Comparison of ENCODE assay signal across 27 mouse cellular contexts in genomic region chr5:98876056-98876455, GRCm38 (mm10). TPM values are rescaled to one million over a fixed set of nuclear protein-coding genes. Genes with fewer than 3 reads are reported as not detected.
DNase-seq lines count a peak whose midpoint lies in the region; ATAC-seq lines count a peak whose summit lies in the region.
"Had no signal": no experiment of that assay in that cellular context is flagged by ENCODE, and none has a peak within 500 bp of the region (broad histone marks: within the 10 kb centered on the region; RNA-seq: fewer than 3 reads in every experiment).

No protein-coding gene starts in this region.

- no peak overlapping the region for H3K4me2 ChIP-seq in hindbrain, embryonic 14.5 days (replicated peaks)
- no peak overlapping the region for H3K4me2 ChIP-seq in embryonic facial prominence, embryonic 11.5 days (ENCODE audit: low read depth, low read length)
- H3K4me2 ChIP-seq: heart, embryonic 12.5 days; kidney, embryonic 15.5 days; liver, embryonic 12.5 days; midbrain, embryonic 13.5 days had no signal

- H3K27ac ChIP-seq in hindbrain, embryonic 10.5 days, result no peak overlapping the region
- no peak overlapping the region for H3K27ac ChIP-seq in hindbrain, embryonic 14.5 days
- H3K27ac ChIP-seq in embryonic facial prominence, embryonic 11.5 days (replicated peaks; ENCODE audit: low read depth, low read length), result no peak overlapping the region
- H3K27ac ChIP-seq in limb, embryonic 10.5 days, result no peak overlapping the region
- H3K27ac ChIP-seq: kidney, embryonic 15.5 days; liver, embryonic 12.5 days; midbrain, embryonic 13.5 days had no signal

- ATAC-seq in hindbrain, embryonic 14.5 days (ENCODE audit: low FRiP score), result no peak
- ATAC-seq in embryonic facial prominence, embryonic 11.5 days (replicated peaks; ENCODE audit: insufficient number of reproducible peaks, low FRiP score, low TSS enrichment, low read depth), result peak; percentile 59; the same call in 1 of the 2 replicates
- ATAC-seq in granulocyte monocyte progenitor cell, adult 5-6 weeks (replicated peaks; ENCODE audit: poor library complexity, severe bottlenecking), result no peak
- ATAC-seq: liver, embryonic 12.5 days; midbrain, embryonic 13.5 days; Patski had no signal

- H3K4me3 ChIP-seq in hindbrain, embryonic 10.5 days, result no peak overlapping the region
- H3K4me3 ChIP-seq in hindbrain, embryonic 14.5 days (replicated peaks; ENCODE audit: low read length), result no peak overlapping the region
- H3K4me3 ChIP-seq in embryonic facial prominence, embryonic 11.5 days (ENCODE audit: low read depth, low read length), result no peak overlapping the region
- no peak overlapping the region for H3K4me3 ChIP-seq in limb, embryonic 10.5 days
- H3K4me3 ChIP-seq: heart, embryonic 12.5 days; kidney, embryonic 15.5 days; liver, embryonic 12.5 days; midbrain, embryonic 13.5 days had no signal

- DNase-seq in hindbrain, embryonic 10.5 days (ENCODE audit: low spot score), result peak; percentile 17
- no peak for DNase-seq in hindbrain, embryonic 14.5 days (ENCODE audit: low spot score)
- peak; percentile 74 for DNase-seq in embryonic facial prominence, embryonic 11.5 days (ENCODE audit: low spot score)
- peak; percentile 36 for DNase-seq in limb, embryonic 10.5 days (ENCODE audit: low spot score)
- DNase-seq in mesoderm, embryonic 11.5 days (ENCODE audit: low read depth, low spot score), result peak; percentile 30
- DNase-seq in adrenal gland, postnatal 10 days, result no peak
- no peak for DNase-seq in cerebellum, postnatal 4 days (ENCODE audit: low spot score in 2 of 2)
- DNase-seq: adrenal gland, postnatal 14 days; cerebellum, adult 2 months; cerebellum, postnatal 25 days; gastrocnemius, postnatal 14 days; heart, adult 18-20 months; heart, postnatal 10 days; kidney, adult 11 months; kidney, postnatal 4 days; lung, adult 18-20 months; right cerebral cortex, postnatal 25 days; spleen, adult 18-20 months had no signal

- WGBS in hindbrain, embryonic 10.5 days, result 52% methylated on average over 5 of the region's 5 CpGs
- WGBS in hindbrain, embryonic 14.5 days, result 71% methylated on average over 5 of the region's 5 CpGs
- 17% methylated on average over 5 of the region's 5 CpGs for WGBS in embryonic facial prominence, embryonic 11.5 days
- WGBS in limb, embryonic 10.5 days, result 32% methylated on average over 5 of the region's 5 CpGs

- H3K27me3 ChIP-seq in hindbrain, embryonic 10.5 days (ENCODE audit: insufficient read depth, poor library complexity, severe bottlenecking), result no peaks in the 10 kb centered on the region
- H3K27me3 ChIP-seq in hindbrain, embryonic 14.5 days (ENCODE audit: control insufficient read depth, insufficient read depth, low read length), result no peaks in the 10 kb centered on the region
- no peaks in the 10 kb centered on the region; the same call in 1 of the 2 replicates for H3K27me3 ChIP-seq in embryonic facial prominence, embryonic 11.5 days (ENCODE audit: control insufficient read depth, insufficient read depth, low read length)
- H3K27me3 ChIP-seq in limb, embryonic 10.5 days (ENCODE audit: low read depth, poor library complexity, severe bottlenecking), result no peaks in the 10 kb centered on the region
- H3K27me3 ChIP-seq: heart, embryonic 12.5 days; kidney, embryonic 15.5 days; liver, embryonic 12.5 days; midbrain, embryonic 13.5 days; Patski had no signal

- no peaks in the 10 kb centered on the region for H3K4me1 ChIP-seq in hindbrain, embryonic 10.5 days (replicated peaks)
- no peaks in the 10 kb centered on the region for H3K4me1 ChIP-seq in hindbrain, embryonic 14.5 days (replicated peaks; ENCODE audit: control insufficient read depth, insufficient read depth, low read length)
- H3K4me1 ChIP-seq in embryonic facial prominence, embryonic 11.5 days (ENCODE audit: control insufficient read depth, insufficient read depth, low read length), result no peaks in the 10 kb centered on the region
- peaks cover 18% of the 10 kb centered on the region for H3K4me1 ChIP-seq in limb, embryonic 10.5 days
- H3K4me1 ChIP-seq: heart, embryonic 12.5 days; liver, embryonic 12.5 days; midbrain, embryonic 13.5 days had no signal

- no peaks in the 10 kb centered on the region for H3K9me3 ChIP-seq in hindbrain, embryonic 10.5 days
- no peaks in the 10 kb centered on the region for H3K9me3 ChIP-seq in hindbrain, embryonic 14.5 days (ENCODE audit: control insufficient read depth, low read length)
- H3K9me3 ChIP-seq in embryonic facial prominence, embryonic 11.5 days (replicated peaks; ENCODE audit: control insufficient read depth, low read length), result no peaks in the 10 kb centered on the region
- H3K9me3 ChIP-seq in limb, embryonic 10.5 days (replicated peaks), result no peaks in the 10 kb centered on the region
- H3K9me3 ChIP-seq: heart, embryonic 12.5 days; kidney, embryonic 15.5 days; liver, embryonic 12.5 days; midbrain, embryonic 13.5 days had no signal

- no peaks in the 10 kb centered on the region for H3K36me3 ChIP-seq in hindbrain, embryonic 10.5 days
- no peaks in the 10 kb centered on the region for H3K36me3 ChIP-seq in hindbrain, embryonic 14.5 days (replicated peaks; ENCODE audit: control insufficient read depth, insufficient read depth)
- H3K36me3 ChIP-seq in embryonic facial prominence, embryonic 11.5 days (replicated peaks; ENCODE audit: control insufficient read depth, insufficient read depth, low read depth, low read length), result no peaks in the 10 kb centered on the region
- no peaks in the 10 kb centered on the region for H3K36me3 ChIP-seq in limb, embryonic 10.5 days
- H3K36me3 ChIP-seq: heart, embryonic 12.5 days; kidney, embryonic 15.5 days; liver, embryonic 12.5 days; midbrain, embryonic 13.5 days had no signal

- no peak overlapping the region for H3K9ac ChIP-seq in hindbrain, embryonic 14.5 days
- no peak overlapping the region for H3K9ac ChIP-seq in embryonic facial prominence, embryonic 11.5 days (replicated peaks; ENCODE audit: low read length)
- H3K9ac ChIP-seq: heart, embryonic 12.5 days; kidney, embryonic 15.5 days; liver, embryonic 12.5 days; midbrain, embryonic 13.5 days had no signal

RNA-seq across cellular contexts. Expression of gene Bmp3, which starts 21.8 kb away (rescaled TPM):
- polyA plus RNA-seq in hindbrain, embryonic 10.5 days (2016; fragmentation: Nextera tagmentation; extraction: Ambion mirVana), result 0.63 and 0.70 TPM in 2 replicates
- 2.2 and 2.7 TPM in 2 replicates for polyA plus RNA-seq in hindbrain, embryonic 14.5 days (2014; fragmentation: Nextera tagmentation; extraction: Ambion mirVana)
- 1.5 and 2.7 TPM in 2 replicates for polyA plus RNA-seq in embryonic facial prominence, embryonic 11.5 days (2014; fragmentation: Nextera tagmentation; extraction: Ambion mirVana)
- 0.58 and 0.81 TPM in 2 replicates for polyA plus RNA-seq in limb, embryonic 10.5 days (2016; fragmentation: Nextera tagmentation; extraction: Ambion mirVana)
- not detected in 2 replicates for total RNA-seq in granulocyte monocyte progenitor cell, adult 5-6 weeks (2014; fragmentation: Nextera tagmentation)
- not detected in 2 replicates for total RNA-seq in granulocyte monocyte progenitor cell, adult 5-6 weeks (2017)
- 1 to 10 TPM; 2.7 to 2.8 TPM for total RNA-seq in adrenal gland, postnatal 10 days (2021)
- total RNA-seq: ES-E14; megakaryocyte, adult 5-6 weeks had no signal
- polyA plus RNA-seq: testis, adult 2 months had no signal

Comparison
In these comparisons a context has a peak if more than half of its experiments do, and no peak if none do; other contexts are left out.
1. DNase-seq: peak in hindbrain, embryonic 10.5 days (single experiment), embryonic facial prominence, embryonic 11.5 days (single experiment), limb, embryonic 10.5 days (single experiment) and mesoderm, embryonic 11.5 days (single experiment); none in hindbrain, embryonic 14.5 days (single experiment), adrenal gland, postnatal 10 days (single experiment) and cerebellum, postnatal 4 days (0 of 2).